Mouse (Mus musculus): ENCODE measurements around the gene Mbtps2.

DNA sequence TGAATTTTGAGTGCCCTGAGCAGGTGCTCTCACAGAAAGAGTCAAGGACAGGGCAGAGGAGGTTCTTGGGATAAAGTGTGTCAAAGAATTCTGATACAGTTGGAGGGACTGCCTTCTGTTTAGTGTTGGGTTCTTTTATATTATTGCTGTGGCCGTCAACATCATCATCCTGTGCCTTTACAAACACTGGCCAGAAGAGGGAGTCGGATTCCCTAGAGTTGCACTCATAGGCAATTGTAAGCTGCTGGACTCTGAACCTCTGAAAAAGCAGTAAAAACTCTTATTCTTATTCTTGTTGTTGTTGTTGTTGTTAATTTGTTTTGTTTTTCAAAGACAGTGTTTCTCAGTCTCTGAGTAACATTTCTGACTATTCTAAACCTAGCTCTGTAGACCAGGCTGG is 111.8 kb downstream of the Mbtps2 start:
- TF ChIP-seq CTCF (IDR thresholded peaks at IDR 0.05) (peak; percentile 71), POLR2A (IDR thresholded peaks at IDR 0.05; ENCODE audit: insufficient read depth, low read depth, low read length) (no peak), EP300 (IDR thresholded peaks at IDR 0.05; ENCODE audit: insufficient read depth, low read depth, low read length) (no peak)
